ENCODE assay signal across 24 mouse cellular contexts in genomic region chr12:79781788-79782187, GRCm38 (mm10).
DNase-seq lines count a peak whose midpoint lies in the region; ATAC-seq and TF ChIP-seq lines count a peak whose summit lies in the region.
"Had no signal": no experiment of that assay in that cellular context is flagged by ENCODE, and none has a peak within 500 bp of the region (broad histone marks: within the 10 kb centered on the region; RNA-seq: fewer than 3 reads in every experiment).

No protein-coding gene starts in this region.

- TF ChIP-seq CTCF in kidney, adult 2 months (conservative IDR thresholded peaks at IDR 0.05; ENCODE audit: insufficient read depth, insufficient read length, low read depth, low read length): peak; percentile 21; the same call in 1 of the 2 replicates
- peak; percentile 44 for TF ChIP-seq CTCF in lung, embryonic 14.5 days (IDR thresholded peaks at IDR 0.05; ENCODE audit: low read depth)
- peak; percentile 41 to 64 (median 57) for TF ChIP-seq CTCF in MEL (IDR thresholded peaks at IDR 0.05 in 2 of 3, conservative IDR thresholded peaks at IDR 0.05 in 1 of 3; ENCODE audit: control insufficient read depth in 1 of 3, insufficient read depth in 1 of 3, low read depth in 2 of 3, low read length in 3 of 3, poor library complexity in 1 of 3, severe bottlenecking in 1 of 3)

- H3K9ac ChIP-seq in lung, embryonic 14.5 days: no peak overlapping the region
- H3K9ac ChIP-seq in MEL (ENCODE audit: control insufficient read depth, low read depth, low read length, poor library complexity, severe bottlenecking): no peak overlapping the region
- H3K9ac ChIP-seq: heart, embryonic 13.5 days; hindbrain, embryonic 14.5 days; limb, embryonic 12.5 days; midbrain, embryonic 12.5 days had no signal

- no peak for ATAC-seq in lung, embryonic 14.5 days (ENCODE audit: insufficient read depth)
- ATAC-seq: forebrain, embryonic 16.5 days had no signal

- no peaks in the 10 kb centered on the region for H3K79me2 ChIP-seq in MEL (ENCODE audit: control insufficient read depth, insufficient read depth, low read length, poor library complexity)

- no peak overlapping the region for H3K4me3 ChIP-seq in kidney, adult 2 months (ENCODE audit: insufficient read depth, low read depth, low read length)
- H3K4me3 ChIP-seq in lung, embryonic 14.5 days (ENCODE audit: low read depth, low read length): no peak overlapping the region
- no peak overlapping the region for H3K4me3 ChIP-seq in MEL (ENCODE audit: control insufficient read depth in 1 of 2, insufficient read depth in 1 of 2, low read depth in 2 of 2, low read length in 2 of 2)
- H3K4me3 ChIP-seq: gastrocnemius, adult 2 months; heart, embryonic 13.5 days; limb, embryonic 12.5 days; midbrain, embryonic 12.5 days had no signal

- no peaks in the 10 kb centered on the region for H3K27me3 ChIP-seq in kidney, adult 2 months (replicated peaks; ENCODE audit: control insufficient read depth, insufficient read depth, low read length)
- H3K27me3 ChIP-seq in lung, embryonic 14.5 days (ENCODE audit: insufficient read depth, low read length): no peaks in the 10 kb centered on the region
- no peaks in the 10 kb centered on the region for H3K27me3 ChIP-seq in MEL (ENCODE audit: control insufficient read depth in 1 of 2, insufficient read depth in 2 of 2, low read length in 2 of 2)
- H3K27me3 ChIP-seq: heart, embryonic 13.5 days; limb, embryonic 12.5 days; midbrain, embryonic 12.5 days had no signal

- no peak for TF ChIP-seq EP300 in MEL (IDR thresholded peaks at IDR 0.05; ENCODE audit: low read depth in 1 of 2, low read length in 2 of 2)

- no peak for DNase-seq in kidney, adult 2 months
- no peak for DNase-seq in kidney, postnatal 25 days
- DNase-seq in lung, embryonic 14.5 days: no peak
- DNase-seq in lung, postnatal 25 days (ENCODE audit: low spot score): no peak
- peak; percentile 41 for DNase-seq in MEL (ENCODE audit: low read depth, low spot score)
- DNase-seq in naive thymus-derived CD4-positive, alpha-beta T cell, adult 2 months (ENCODE audit: low read depth): peak; percentile 15
- no peak for DNase-seq in embryo, embryonic 9.5 days (ENCODE audit: extremely low spot score)
- DNase-seq: adrenal gland, postnatal 10 days; cerebellum, adult 11 months; cerebellum, postnatal 14 days; gastrocnemius, adult 2 months; heart, postnatal 36 days; kidney, adult 11 months; kidney, postnatal 14 days; lung, adult 18-20 months; right cerebral cortex, postnatal 14 days; thymus, adult 18-20 months; thymus, postnatal 4 days had no signal

- no peak for TF ChIP-seq POLR2A in kidney, adult 2 months (IDR thresholded peaks at IDR 0.05; ENCODE audit: low read depth, low read length)
- TF ChIP-seq POLR2A in MEL (IDR thresholded peaks at IDR 0.05; ENCODE audit: control insufficient read depth in 1 of 2, insufficient read depth in 1 of 2, low read depth in 1 of 2, low read length in 2 of 2, poor library complexity in 1 of 2): no peak

- WGBS in kidney, adult 2 months: 87% methylated on average over 5 of the region's 5 CpGs
- 84% methylated on average over 5 of the region's 5 CpGs for WGBS in lung, embryonic 14.5 days

- H3K9me3 ChIP-seq in lung, embryonic 14.5 days (ENCODE audit: low read depth, low read length): 0 out of 2 replicates have a peak, but pooled peaks cover 4% of the 10 kb centered on the region
- no peaks in the 10 kb centered on the region for H3K9me3 ChIP-seq in MEL (replicated peaks; ENCODE audit: insufficient read depth, low read length)
- H3K9me3 ChIP-seq: heart, embryonic 13.5 days had no signal

- H3K27ac ChIP-seq in kidney, adult 2 months (ENCODE audit: insufficient read depth, low read depth, low read length): no peak overlapping the region
- no peak overlapping the region for H3K27ac ChIP-seq in lung, embryonic 14.5 days (ENCODE audit: low read depth)
- H3K27ac ChIP-seq in MEL (ENCODE audit: control insufficient read depth, low read depth, low read length): no peak overlapping the region
- H3K27ac ChIP-seq: hindbrain, embryonic 14.5 days; limb, embryonic 12.5 days; macrophage; midbrain, embryonic 12.5 days had no signal

- H3K4me1 ChIP-seq in kidney, adult 2 months (ENCODE audit: control insufficient read depth, insufficient read depth, low read length): no peaks in the 10 kb centered on the region
- 0 out of 2 replicates have a peak, but pooled peaks cover under 1% of the 10 kb centered on the region for H3K4me1 ChIP-seq in lung, embryonic 14.5 days (ENCODE audit: insufficient read depth)
- no peaks in the 10 kb centered on the region for H3K4me1 ChIP-seq in MEL (ENCODE audit: control insufficient read depth in 1 of 2, insufficient read depth in 2 of 2, low read length in 2 of 2)
- H3K4me1 ChIP-seq: midbrain, embryonic 12.5 days had no signal

- peak; percentile 58 for TF ChIP-seq RAD21 in MEL (IDR thresholded peaks at IDR 0.05; ENCODE audit: low read depth, low read length)

- no peaks in the 10 kb centered on the region for H3K36me3 ChIP-seq in kidney, adult 2 months (ENCODE audit: control insufficient read depth, insufficient read depth, low read length)
- no peaks in the 10 kb centered on the region for H3K36me3 ChIP-seq in lung, embryonic 14.5 days (ENCODE audit: insufficient read depth)
- H3K36me3 ChIP-seq in MEL (ENCODE audit: control insufficient read depth in 1 of 2, insufficient read depth in 2 of 2, low read length in 2 of 2): no peaks in the 10 kb centered on the region
- H3K36me3 ChIP-seq: heart, embryonic 13.5 days; limb, embryonic 12.5 days had no signal

- H3K4me2 ChIP-seq in lung, embryonic 14.5 days: no peak overlapping the region
- H3K4me2 ChIP-seq: heart, embryonic 13.5 days; hindbrain, embryonic 14.5 days; limb, embryonic 12.5 days; midbrain, embryonic 12.5 days had no signal

TF ChIP-seq in MEL, 35 proteins besides CTCF, POLR2A, EP300 and RAD21:
- TF ChIP-seq ZC3H11A (IDR thresholded peaks at IDR 0.05; ENCODE audit: low read depth, low read length) (0 out of 2 replicates have a peak, but pooled peaks have one; percentile 33), POLR2AphosphoS2 (IDR thresholded peaks at IDR 0.05; ENCODE audit: low read length) (no peak), SMC3 (IDR thresholded peaks at IDR 0.05; ENCODE audit: low read depth, low read length) (peak; percentile 71)

Comparison
In these comparisons a context has a peak if more than half of its experiments do, and no peak if none do; other contexts are left out.
1. DNase-seq: peak in MEL (single experiment) and naive thymus-derived CD4-positive, alpha-beta T cell, adult 2 months (single experiment); none in kidney, adult 2 months (single experiment), kidney, postnatal 25 days (0 of 2), lung, embryonic 14.5 days (single experiment), lung, postnatal 25 days (single experiment) and embryo, embryonic 9.5 days (single experiment).
2. Peak in every context shown above with its lines, with median percentiles within 50 percentile points of each other: CTCF ChIP-seq.